Mouse (Mus musculus) spleen, adult 2 months (tissue): ENCODE data around the gene Foxr1. TPM values are rescaled to one million over a fixed set of nuclear protein-coding genes. Genes with fewer than 3 reads are reported as not detected.
"Not testable (repeated sequence)": the region's sequence is repeated elsewhere in the genome, so short reads cannot be mapped to it uniquely, and the experiment has no call there.

Experiments used
- DNase-seq, 2 experiments: peaks; one replicate each; pipeline versions ENCODE4 v3.0.0 to v3.0.0-alpha.2; 2012 to 2021; ENCODE audit warnings: low spot score in 2 of 2, low read depth in 1 of 2
- H3K27ac ChIP-seq: fragments of 200-500 bp; 2 replicates; pipeline ENCODE4 v1.5.1; 2012; ENCODE audit warnings: low read length, inconsistent platforms; ENCODE audit not compliant: insufficient read depth
- H3K27me3 ChIP-seq: fragments of 200-500 bp; 2 replicates; pipeline ENCODE4 v1.6.1; 2012; ENCODE audit warnings: mild to moderate bottlenecking, moderate library complexity, low read length, inconsistent platforms; ENCODE audit not compliant: control insufficient read depth, insufficient read depth
- H3K36me3 ChIP-seq: fragments of 200-500 bp; 2 replicates; pipeline ENCODE4 v1.6.1; 2012; ENCODE audit warnings: mild to moderate bottlenecking, low read length, inconsistent platforms; ENCODE audit not compliant: control insufficient read depth, insufficient read depth
- H3K4me1 ChIP-seq: fragments of 200-500 bp; 2 replicates; pipeline ENCODE4 v1.6.1; 2011; ENCODE audit warnings: inconsistent platforms; ENCODE audit not compliant: control insufficient read depth, insufficient read depth, insufficient read length
- H3K4me3 ChIP-seq: fragments of 200-500 bp; 2 replicates; pipeline ENCODE4 v1.5.1; 2011; ENCODE audit warnings: mild to moderate bottlenecking, inconsistent platforms; ENCODE audit not compliant: insufficient read depth, insufficient read length; ENCODE audit errors: extremely low read depth
- CTCF ChIP-seq: fragments of 200-500 bp; IDR thresholded peaks from 2 replicates; pipeline ENCODE4 v1.5.1; 2011; ENCODE audit warnings: mild to moderate bottlenecking, inconsistent platforms; ENCODE audit not compliant: insufficient read depth, insufficient read length, insufficient replicate concordance; ENCODE audit errors: extremely low read depth
- POLR2A ChIP-seq: fragments of 200-500 bp; IDR thresholded peaks from 2 replicates; pipeline ENCODE4 v1.6.1; 2011; ENCODE audit warnings: low read depth, low read length, inconsistent platforms
- WGBS: fragments of 180-500 bp; shearing (Covaris S2); methylation state at CpG from one replicate; pipeline ENCODE4 v1.1.7; 2018; 5-methylcytosine and 5-hydroxymethylcytosine counted together
- polyA plus RNA-seq: library from polyadenylated mRNA; depleted of rRNA; stranded (reverse); fragments of >200 nt; gene quantifications from 2 replicates; pipeline ENCODE4 v1.2.3, GENCODE M21; 2012

Foxr1 gene
- polyA plus RNA-seq, 1 experiment = 0.15 TPM

- Histone ChIP-seq H3K27ac (no peak overlapping the region), H3K27me3 (no peaks in the 10 kb centered on the region), H3K36me3 (no peaks in the 10 kb centered on the region), H3K4me1 (peaks cover 10% of the 10 kb centered on the region), H3K4me3 (no peak overlapping the region)
- TF ChIP-seq POLR2A (no peak), CTCF (no peak)
- WGBS = 60% methylated on average over 5 of the region's 5 CpGs
- no peak for DNase-seq
These were observed 8.3 kb downstream of the Foxr1 start for GRCm38 (mm10) chr9:44432577-44433185.

- WGBS = 80% methylated on average over 4 of the region's 4 CpGs
- no peaks in the 10 kb centered on the region; the same call in 1 of the 2 replicates for H3K4me1 ChIP-seq
- H3K4me3 ChIP-seq = no peak overlapping the region
- TF ChIP-seq POLR2A (no peak), CTCF (no peak)
- H3K27ac ChIP-seq = no peak overlapping the region
- no peaks in the 10 kb centered on the region for H3K36me3 ChIP-seq
- no peaks in the 10 kb centered on the region for H3K27me3 ChIP-seq
- no peak for DNase-seq
These were observed 17.4 kb downstream of the Foxr1 start for GRCm38 (mm10) chr9:44423576-44423975.

GRCm38 (mm10) chr9:44420280-44420898 lies 20.5 kb downstream of the Foxr1 start:
- WGBS = 51% methylated on average over 5 of the region's 5 CpGs
- no peak overlapping the region for H3K4me3 ChIP-seq

GRCm38 (mm10) chr9:44419730-44420129 lies 21.2 kb downstream of the Foxr1 start:
- H3K36me3 ChIP-seq, H3K27me3 ChIP-seq, H3K4me1 ChIP-seq, H3K4me3 ChIP-seq, DNase-seq: not testable (repeated sequence)
- H3K27ac ChIP-seq = peak overlapping the region; percentile 31; the same call in 1 of the 2 replicates
- WGBS = 90% methylated on average over 9 of the region's 9 CpGs

More at GRCm38 (mm10) chr9:44420280-44420898, 20.5 kb downstream of the Foxr1 start:
- no peaks in the 10 kb centered on the region for H3K36me3 ChIP-seq
- peaks cover 7% of the 10 kb centered on the region; the same call in 1 of the 2 replicates for H3K4me1 ChIP-seq
- DNase-seq = no peak
- H3K27me3 ChIP-seq = no peaks in the 10 kb centered on the region
- no peak overlapping the region for H3K27ac ChIP-seq
- no peak for TF ChIP-seq POLR2A
- TF ChIP-seq CTCF = no peak

- no peaks in the 10 kb centered on the region for H3K27me3 ChIP-seq
- no peak for DNase-seq
- H3K4me3 ChIP-seq = peak within 1 kb of the TSS; percentile 79
- 70% methylated on average over 14 of the region's 14 CpGs for WGBS
- TF ChIP-seq CTCF = no peak
- H3K36me3 ChIP-seq = no peaks in the 10 kb centered on the region; the same call in 1 of the 2 replicates
- peak within 1 kb of the TSS; percentile 82 for H3K27ac ChIP-seq
- peaks cover 7% of the 10 kb centered on the region; the same call in 1 of the 2 replicates for H3K4me1 ChIP-seq
These were observed 22.2 kb downstream of the Foxr1 start, which contains the start of gene Ccdc84 for GRCm38 (mm10) chr9:44418519-44419385. Gene Ccdc84, minus strand, starts transcription at chr9:44418569.

GRCm38 (mm10) chr9:44417892-44418363 lies 23.0 kb downstream of the Foxr1 start:
- Histone ChIP-seq H3K36me3 (peaks cover 3% of the 10 kb centered on the region), H3K27ac (peak overlapping the region; percentile 82), H3K4me1 (peaks cover 7% of the 10 kb centered on the region; the same call in 1 of the 2 replicates), H3K4me3 (peak overlapping the region; percentile 79), H3K27me3 (no peaks in the 10 kb centered on the region)
- TF ChIP-seq CTCF (peak; percentile 66), POLR2A (peak; percentile 39)
- WGBS = under 1% methylated on average over 38 of the region's 38 CpGs
- peak; percentile 80 to 93 for DNase-seq
